Mouse (Mus musculus): ENCODE measurements around the gene Gpatch4. TPM values are rescaled to one million over a fixed set of nuclear protein-coding genes. Genes with fewer than 3 reads are reported as not detected.

Gpatch4 gene
- polyA plus RNA-seq, 1 experiment from 2014 or later, result 30.3 TPM

- peaks cover 13% of the 10 kb centered on the region for H3K4me1 ChIP-seq (replicated peaks)
- H3K4me2 ChIP-seq, result no peak overlapping the region
- ATAC-seq (ENCODE audit: low read depth), result no peak
- no peaks in the 10 kb centered on the region; the same call in 1 of the 2 replicates for H3K9me3 ChIP-seq
- H3K27me3 ChIP-seq, result peaks cover 54% of the 10 kb centered on the region
- no peak overlapping the region for H3K27ac ChIP-seq (replicated peaks)
- H3K36me3 ChIP-seq, result no peaks in the 10 kb centered on the region
- no peak overlapping the region for H3K9ac ChIP-seq
- WGBS, result 79% methylated on average over 18 of the region's 18 CpGs
- H3K4me3 ChIP-seq, result no peak overlapping the region
Measured at GRCm38 (mm10) chr3:88005822-88006786, 36.8 kb upstream of the Gpatch4 start.

GRCm38 (mm10) chr3:88010634-88011265 lies 32.2 kb upstream of the Gpatch4 start:
- ATAC-seq (ENCODE audit: low read depth), result no peak
- no peak overlapping the region for H3K9ac ChIP-seq
- H3K4me1 ChIP-seq (replicated peaks), result no peaks in the 10 kb centered on the region
- no peaks in the 10 kb centered on the region; the same call in 1 of the 2 replicates for H3K9me3 ChIP-seq
- H3K4me2 ChIP-seq, result no peak overlapping the region
- no peak overlapping the region for H3K27ac ChIP-seq (replicated peaks)
- H3K4me3 ChIP-seq, result no peak overlapping the region
- peaks cover 25% of the 10 kb centered on the region for H3K27me3 ChIP-seq
- 8% methylated on average over 6 of the region's 6 CpGs for WGBS
- H3K36me3 ChIP-seq, result no peaks in the 10 kb centered on the region

- Histone ChIP-seq H3K27me3 (peaks cover 89% of the 10 kb centered on the region), H3K36me3 (no peaks in the 10 kb centered on the region), H3K9ac (peak overlapping the region; percentile 64), H3K4me2 (peak overlapping the region; percentile 96), H3K27ac (replicated peaks) (no peak overlapping the region), H3K9me3 (no peaks in the 10 kb centered on the region), H3K4me3 (peak overlapping the region; percentile 53), H3K4me1 (replicated peaks) (peaks cover 22% of the 10 kb centered on the region)
- 1% methylated on average over 65 of the region's 66 CpGs for WGBS
- peak; percentile 91 for ATAC-seq (ENCODE audit: low read depth)
Measured at GRCm38 (mm10) chr3:88022322-88023191, 20.4 kb upstream of the Gpatch4 start.

GRCm38 (mm10) chr3:88023192-88024074 lies 19.5 kb upstream of the Gpatch4 start:
- under 1% methylated on average over 81 of the region's 81 CpGs for WGBS
- H3K27me3 ChIP-seq, result peaks cover 81% of the 10 kb centered on the region
- peak overlapping the region; percentile 53 for H3K4me3 ChIP-seq
- ATAC-seq (ENCODE audit: low read depth), result peak; percentile 66
- H3K4me2 ChIP-seq, result peak overlapping the region; percentile 96
- H3K27ac ChIP-seq (replicated peaks), result no peak overlapping the region
- peaks cover 22% of the 10 kb centered on the region for H3K4me1 ChIP-seq (replicated peaks)
- peak overlapping the region; percentile 64 for H3K9ac ChIP-seq
- no peaks in the 10 kb centered on the region for H3K36me3 ChIP-seq
- 0 out of 2 replicates have a peak, but pooled peaks cover 7% of the 10 kb centered on the region for H3K9me3 ChIP-seq

GRCm38 (mm10) chr3:88026823-88027222 lies 16.1 kb upstream of the Gpatch4 start:
- peaks cover 87% of the 10 kb centered on the region for H3K27me3 ChIP-seq
- H3K4me1 ChIP-seq (replicated peaks), result peaks cover 22% of the 10 kb centered on the region
- H3K9ac ChIP-seq, result no peak overlapping the region
- H3K9me3 ChIP-seq, result 0 out of 2 replicates have a peak, but pooled peaks cover 7% of the 10 kb centered on the region
- H3K36me3 ChIP-seq, result no peaks in the 10 kb centered on the region
- no peak for ATAC-seq (ENCODE audit: low read depth)
- no peak overlapping the region for H3K4me3 ChIP-seq
- H3K27ac ChIP-seq (replicated peaks), result no peak overlapping the region
- H3K4me2 ChIP-seq, result no peak overlapping the region
- WGBS, result 58% methylated on average over 7 of the region's 7 CpGs

- Histone ChIP-seq H3K9me3 (0 out of 2 replicates have a peak, but pooled peaks cover 7% of the 10 kb centered on the region), H3K4me3 (no peak within 1 kb of the TSS), H3K36me3 (no peaks in the 10 kb centered on the region), H3K9ac (no peak within 1 kb of the TSS), H3K27ac (replicated peaks) (no peak within 1 kb of the TSS), H3K4me2 (no peak within 1 kb of the TSS), H3K4me1 (replicated peaks) (peaks cover 17% of the 10 kb centered on the region), H3K27me3 (peaks cover 87% of the 10 kb centered on the region)
- 45% methylated on average over 5 of the region's 5 CpGs for WGBS
- no peak for ATAC-seq (ENCODE audit: low read depth)
Measured at GRCm38 (mm10) chr3:88027434-88028186, 15.3 kb upstream of the Gpatch4 start, which contains the start of gene Hapln2. Gene Hapln2, minus strand, starts transcription at chr3:88027583.

GRCm38 (mm10) chr3:88030608-88031395 lies 12.1 kb upstream of the Gpatch4 start:
- 0 out of 2 replicates have a peak, but pooled peaks cover 7% of the 10 kb centered on the region for H3K9me3 ChIP-seq
- H3K4me3 ChIP-seq, result no peak overlapping the region
- 22% methylated on average over 19 of the region's 19 CpGs for WGBS
- H3K36me3 ChIP-seq, result no peaks in the 10 kb centered on the region
- ATAC-seq (ENCODE audit: low read depth), result no peak
- H3K27ac ChIP-seq (replicated peaks), result no peak overlapping the region
- H3K27me3 ChIP-seq, result peaks cover 74% of the 10 kb centered on the region
- H3K4me2 ChIP-seq, result no peak overlapping the region
- no peak overlapping the region for H3K9ac ChIP-seq
- H3K4me1 ChIP-seq (replicated peaks), result no peaks in the 10 kb centered on the region; the same call in 1 of the 2 replicates

- Histone ChIP-seq H3K4me1 (replicated peaks) (no peaks in the 10 kb centered on the region; the same call in 1 of the 2 replicates), H3K9ac (no peak overlapping the region), H3K27me3 (peaks cover 71% of the 10 kb centered on the region), H3K4me2 (no peak overlapping the region), H3K4me3 (no peak overlapping the region), H3K9me3 (no peaks in the 10 kb centered on the region), H3K36me3 (no peaks in the 10 kb centered on the region), H3K27ac (replicated peaks) (no peak overlapping the region)
- no peak for ATAC-seq (ENCODE audit: low read depth)
- WGBS, result 81% methylated on average over 5 of the region's 5 CpGs
Measured at GRCm38 (mm10) chr3:88033506-88033905, 9.4 kb upstream of the Gpatch4 start.

- Histone ChIP-seq H3K9me3 (no peaks in the 10 kb centered on the region), H3K27ac (replicated peaks) (no peak overlapping the region), H3K27me3 (peaks cover 67% of the 10 kb centered on the region), H3K4me1 (replicated peaks) (no peaks in the 10 kb centered on the region; the same call in 1 of the 2 replicates), H3K4me3 (no peak overlapping the region), H3K4me2 (no peak overlapping the region), H3K9ac (no peak overlapping the region), H3K36me3 (no peaks in the 10 kb centered on the region)
- 61% methylated on average over 1 of the region's 1 CpGs for WGBS
- ATAC-seq (ENCODE audit: low read depth), result no peak
Measured at GRCm38 (mm10) chr3:88035561-88036293, 7.2 kb upstream of the Gpatch4 start.
